Mouse (Mus musculus) kidney, adult 2 months (tissue): ENCODE results near the gene Arpc1b. TPM values are rescaled to one million over a fixed set of nuclear protein-coding genes. Genes with fewer than 3 reads are reported as not detected.

ENCODE experiments used
- DNase-seq: peaks from one replicate; pipeline ENCODE4 v3.0.0; 2021
- H3K27ac ChIP-seq: fragments of 200-500 bp; 2 replicates; pipeline ENCODE4 v1.5.1; 2012; ENCODE audit warnings: low read depth, low read length, control low read depth, inconsistent platforms; ENCODE audit not compliant: insufficient read depth
- H3K27me3 ChIP-seq: fragments of 200-500 bp; replicated peaks from 2 replicates; pipeline ENCODE4 v1.6.1; 2012; ENCODE audit warnings: mild to moderate bottlenecking, moderate library complexity, low read length, inconsistent platforms; ENCODE audit not compliant: control insufficient read depth, insufficient read depth
- H3K36me3 ChIP-seq: fragments of 200-500 bp; 2 replicates; pipeline ENCODE4 v1.6.1; 2012; ENCODE audit warnings: mild to moderate bottlenecking, moderate library complexity, low read length, inconsistent platforms; ENCODE audit not compliant: control insufficient read depth, insufficient read depth
- H3K4me1 ChIP-seq: fragments of 200-500 bp; 2 replicates; pipeline ENCODE4 v1.6.1; 2011; ENCODE audit warnings: low read length; ENCODE audit not compliant: control insufficient read depth, insufficient read depth
- H3K4me3 ChIP-seq: fragments of 200-500 bp; 2 replicates; pipeline ENCODE4 v1.5.1; 2011; ENCODE audit warnings: mild to moderate bottlenecking, low read depth, low read length, control low read depth; ENCODE audit not compliant: insufficient read depth
- CTCF ChIP-seq: fragments of 200-500 bp; conservative IDR thresholded peaks from 2 replicates; pipeline ENCODE4 v1.5.1; 2011; ENCODE audit warnings: low read depth, mild to moderate bottlenecking, control low read depth, low read length, moderate library complexity, mixed read lengths; ENCODE audit not compliant: insufficient read depth, insufficient read length
- POLR2A ChIP-seq: fragments of 200-500 bp; IDR thresholded peaks from one replicate; pipeline ENCODE4 v1.6.1; 2011; ENCODE audit warnings: low read depth, low read length, control low read depth
- WGBS: fragments of 180-500 bp; shearing (Covaris S2); methylation state at CpG from one replicate; pipeline ENCODE4 v1.1.7; 2018; 5-methylcytosine and 5-hydroxymethylcytosine counted together
- polyA plus RNA-seq: library from polyadenylated mRNA; depleted of rRNA; stranded (reverse); fragments of >200 nt; gene quantifications from 2 replicates; pipeline ENCODE4 v1.2.3, GENCODE M21; 2012; rRNA removed

Arpc1b gene
- polyA plus RNA-seq, 1 experiment, result 193 TPM

DNA sequence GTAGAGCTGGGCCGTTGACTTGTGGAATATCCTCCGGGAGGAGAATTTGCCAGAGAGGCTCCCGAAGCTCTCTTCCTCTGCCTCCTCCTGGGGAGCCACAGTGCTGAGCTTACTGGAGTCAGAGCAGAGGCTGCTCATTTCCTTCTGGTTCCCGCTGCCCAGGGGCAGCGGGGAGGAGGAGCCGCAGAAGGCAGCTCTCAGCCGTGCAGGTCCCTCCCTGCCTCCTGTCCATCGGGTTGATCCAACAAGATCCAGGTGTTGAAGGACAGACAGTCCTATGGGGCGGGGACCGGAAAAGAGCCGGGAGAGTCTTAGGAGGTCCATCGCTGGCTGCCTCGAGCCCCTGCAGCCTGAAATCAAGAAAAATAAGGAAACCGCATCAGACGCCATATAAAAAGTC is 51.2 kb downstream of the Arpc1b start:
- TF ChIP-seq CTCF (no peak), POLR2A (no peak)
- H3K36me3 ChIP-seq, result no peaks in the 10 kb centered on the region
- no peak overlapping the region for H3K4me3 ChIP-seq
- WGBS, result 70% methylated on average over 15 of the region's 15 CpGs
- peaks cover 9% of the 10 kb centered on the region for H3K4me1 ChIP-seq
- no peaks in the 10 kb centered on the region for H3K27me3 ChIP-seq
- H3K27ac ChIP-seq, result no peak overlapping the region
- DNase-seq, result no peak

DNA sequence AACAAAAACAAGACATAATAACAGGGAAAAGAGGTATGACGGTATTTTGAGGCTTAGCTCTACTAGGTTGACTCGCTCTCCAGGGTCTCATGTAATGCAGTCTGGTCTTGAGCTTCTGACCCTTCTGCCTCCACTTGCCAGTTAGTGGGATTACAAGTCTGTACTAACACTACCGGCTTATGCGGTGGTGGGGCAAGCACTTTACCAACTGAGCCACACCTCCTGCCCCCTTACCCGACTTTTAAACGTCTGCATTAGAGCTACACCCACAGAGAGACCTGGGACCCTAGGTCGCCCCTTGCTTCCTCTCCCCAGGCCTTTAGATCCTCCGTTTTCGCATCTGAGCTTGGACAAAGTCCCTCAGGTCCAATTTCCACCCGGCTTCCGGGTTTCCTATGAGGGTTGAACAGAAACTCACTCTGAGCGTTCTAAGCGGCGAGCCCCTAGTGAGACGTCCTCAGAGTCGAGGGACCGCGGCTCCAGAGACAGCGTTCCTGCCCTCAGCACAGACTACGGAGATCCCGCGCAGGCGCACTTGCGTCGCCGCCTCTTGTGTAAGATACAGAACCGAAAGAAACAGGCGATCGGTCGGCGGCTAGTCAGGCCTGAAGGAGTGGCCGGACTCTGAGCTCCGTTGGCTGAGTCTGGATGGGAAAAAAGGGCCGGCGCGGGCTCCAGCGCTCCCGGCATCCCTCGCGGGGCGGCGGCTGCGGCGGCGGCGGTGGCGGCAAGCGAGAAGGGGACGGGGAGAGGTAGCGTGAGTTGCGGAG is 52.7 kb downstream of the Arpc1b start, which contains the start of the genes Ptcd1 and Cpsf4:
TSS of gene Ptcd1 (minus strand) at position 573 of the 770 bp plus-strand sequence.
TSS of gene Cpsf4 (plus strand) at position 678 of the 770 bp plus-strand sequence.
- Histone ChIP-seq H3K27me3 (no peaks in the 10 kb centered on the region), H3K4me3 (peak within 1 kb of the TSS; percentile 89), H3K36me3 (no peaks in the 10 kb centered on the region), H3K27ac (peak within 1 kb of the TSS; percentile 81), H3K4me1 (peaks cover 9% of the 10 kb centered on the region)
- TF ChIP-seq CTCF (no peak), POLR2A (peak; percentile 55)
- DNase-seq, result peak; percentile 100
- under 1% methylated on average over 50 of the region's 51 CpGs for WGBS

DNA sequence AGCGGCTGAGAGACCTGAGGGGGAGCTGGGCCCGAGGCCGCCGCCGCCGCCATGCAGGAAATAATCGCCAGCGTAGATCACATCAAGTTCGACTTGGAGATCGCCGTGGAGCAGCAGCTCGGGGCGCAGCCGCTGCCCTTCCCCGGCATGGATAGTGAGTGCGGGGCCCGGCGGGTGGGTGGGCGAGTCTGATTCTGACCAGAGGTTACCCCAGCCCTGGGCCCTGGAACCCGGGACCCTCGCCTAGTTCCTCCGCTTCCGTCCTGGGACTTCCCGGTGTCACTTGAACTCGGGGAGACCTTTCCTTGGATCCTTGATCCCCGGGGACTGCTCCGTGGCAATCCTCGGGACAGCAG is 53.3 kb downstream of the Arpc1b start:
- peaks cover 9% of the 10 kb centered on the region for H3K4me1 ChIP-seq
- H3K27me3 ChIP-seq, result no peaks in the 10 kb centered on the region
- H3K36me3 ChIP-seq, result no peaks in the 10 kb centered on the region
- H3K4me3 ChIP-seq, result peak overlapping the region; percentile 82
- TF ChIP-seq POLR2A (no peak), CTCF (no peak)
- under 1% methylated on average over 28 of the region's 28 CpGs for WGBS
- no peak for DNase-seq
- H3K27ac ChIP-seq, result no peak overlapping the region

DNA sequence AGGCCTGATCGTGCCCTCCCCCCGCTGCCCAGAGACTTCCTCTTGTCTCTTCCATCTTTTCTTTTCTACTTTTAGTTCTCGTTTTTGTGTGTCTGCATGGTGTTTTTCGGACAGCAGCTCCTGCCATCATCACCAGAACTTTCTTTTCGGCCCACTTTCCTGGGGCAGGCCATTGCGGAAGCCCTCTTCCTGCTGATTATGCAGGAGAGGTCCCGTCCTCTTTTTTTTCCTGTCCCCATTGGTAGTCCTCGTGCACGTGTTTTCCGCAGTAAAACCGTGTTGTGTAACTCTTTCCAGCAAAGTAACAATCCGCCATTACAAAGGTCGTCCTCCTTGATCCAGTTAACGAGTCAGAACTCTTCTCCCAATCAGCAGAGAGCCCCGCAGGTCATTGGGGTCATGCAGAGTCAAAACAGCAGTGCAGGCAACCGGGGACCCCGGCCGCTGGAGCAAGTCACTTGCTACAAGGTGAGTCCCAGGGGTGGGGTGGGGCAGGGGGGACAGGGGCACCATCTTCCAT is 64.5 kb downstream of the Arpc1b start:
- Histone ChIP-seq H3K36me3 (peaks cover 1% of the 10 kb centered on the region; the same call in 1 of the 2 replicates), H3K27ac (no peak overlapping the region), H3K4me3 (no peak overlapping the region), H3K4me1 (no peaks in the 10 kb centered on the region), H3K27me3 (no peaks in the 10 kb centered on the region)
- TF ChIP-seq CTCF (no peak), POLR2A (no peak)
- DNase-seq, result no peak
- 74% methylated on average over 18 of the region's 18 CpGs for WGBS

Other genes starting within 250 kb of the Arpc1b start
- gene Smurf1, start 148.4 kb upstream of the Arpc1b start, polyA plus RNA-seq, result 14.4 and 16.1 TPM in 2 replicates
- not detected in 2 replicates for gene Gm4871, start 81.5 kb upstream of the Arpc1b start, polyA plus RNA-seq
- gene 1700018F24Rik, start 71.2 kb upstream of the Arpc1b start, polyA plus RNA-seq, result not detected in 2 replicates
- gene Arpc1a, start 30.4 kb upstream of the Arpc1b start, polyA plus RNA-seq, result 123 and 141 TPM in 2 replicates
- gene Kpna7, start 30.2 kb upstream of the Arpc1b start, polyA plus RNA-seq, result not detected in 2 replicates
- gene Pdap1, start 26.0 kb downstream of the Arpc1b start, polyA plus RNA-seq, result 20.1 and 25.6 TPM in 2 replicates
- gene Bud31, start 26.1 kb downstream of the Arpc1b start, polyA plus RNA-seq, result 71.5 and 84.1 TPM in 2 replicates
- 15.3 and 16.5 TPM in 2 replicates for gene Ptcd1, start 52.9 kb downstream of the Arpc1b start, polyA plus RNA-seq
- 19.2 and 19.9 TPM in 2 replicates for gene Cpsf4, start 53.0 kb downstream of the Arpc1b start, polyA plus RNA-seq
- 346 and 489 TPM in 2 replicates for gene Atp5j2, start 77.8 kb downstream of the Arpc1b start, polyA plus RNA-seq
- gene Zkscan14, start 87.7 kb downstream of the Arpc1b start, polyA plus RNA-seq, result 3.8 and 3.9 TPM in 2 replicates
- 5.8 and 6.2 TPM in 2 replicates for gene Zkscan5, start 90.3 kb downstream of the Arpc1b start, polyA plus RNA-seq
- gene Zfp655, start 117.5 kb downstream of the Arpc1b start, polyA plus RNA-seq, result 15.5 and 18.4 TPM in 2 replicates
- gene Zscan25, start 166.3 kb downstream of the Arpc1b start, polyA plus RNA-seq, result 11.0 and 12.5 TPM in 2 replicates
- not detected in 2 replicates for gene Cyp3a57, start 231.1 kb downstream of the Arpc1b start, polyA plus RNA-seq